Mouse (Mus musculus): Measurements from ENCODE around the gene Shb.

- TF ChIP-seq CTCF (IDR thresholded peaks at IDR 0.05; ENCODE audit: insufficient read depth, low read length) (no peak), POLR2A (IDR thresholded peaks at IDR 0.05; ENCODE audit: borderline replicate concordance, extremely low read depth, low read depth, low read length) (no peak)
Measured at GRCm38 (mm10) chr4:45485024-45485423, 47.2 kb downstream of the Shb start.

All from lung, adult 2 months (tissue).